Mouse (Mus musculus) kidney, adult 2 months (tissue): ENCODE data around the gene Wfdc2.

Source experiments
- CTCF ChIP-seq: fragments of 200-500 bp; conservative IDR thresholded peaks from 2 replicates; pipeline ENCODE4 v1.5.1; 2011; ENCODE audit warnings: low read depth, mild to moderate bottlenecking, control low read depth, low read length, moderate library complexity, mixed read lengths; ENCODE audit not compliant: insufficient read depth, insufficient read length
- POLR2A ChIP-seq: fragments of 200-500 bp; IDR thresholded peaks from one replicate; pipeline ENCODE4 v1.6.1; 2011; ENCODE audit warnings: low read depth, low read length, control low read depth

- TF ChIP-seq CTCF (no peak), POLR2A (no peak)
Measured at GRCm38 (mm10) chr2:164540652-164541427, 21.4 kb upstream of the Wfdc2 start.
